Mouse (Mus musculus): ENCODE data around the gene Abhd4. TPM values are rescaled to one million over a fixed set of nuclear protein-coding genes. Genes with fewer than 3 reads are reported as not detected.

The Abhd4 gene
- polyA plus RNA-seq, 1 experiment from 2014 or later: 22.6 TPM

GRCm38 (mm10) chr14:54262622-54263021 lies 8.6 kb downstream of the Abhd4 start:
- H3K9me3 ChIP-seq (replicated peaks; ENCODE audit: control insufficient read depth, low read length): no peaks in the 10 kb centered on the region
- H3K4me2 ChIP-seq (ENCODE audit: low read depth, low read length): no peak overlapping the region
- no peak overlapping the region for H3K4me3 ChIP-seq (ENCODE audit: low read depth, low read length)
- no peak for ATAC-seq (ENCODE audit: low read depth)
- H3K36me3 ChIP-seq (ENCODE audit: control insufficient read depth, insufficient read depth): no peaks in the 10 kb centered on the region
- 78% methylated on average over 8 of the region's 8 CpGs for WGBS (ENCODE audit: insufficient replicate concordance)
- H3K9ac ChIP-seq (ENCODE audit: low read depth, low read length): no peak overlapping the region
- no peaks in the 10 kb centered on the region for H3K27me3 ChIP-seq (ENCODE audit: control insufficient read depth, insufficient read depth, low read depth, low read length)
- H3K27ac ChIP-seq (ENCODE audit: low read length): no peak overlapping the region
- peaks cover 15% of the 10 kb centered on the region for H3K4me1 ChIP-seq (ENCODE audit: control insufficient read depth, low read depth, low read length)

- ATAC-seq (ENCODE audit: low read depth): no peak
- Histone ChIP-seq H3K9ac (ENCODE audit: low read depth, low read length) (no peak overlapping the region), H3K4me2 (ENCODE audit: low read depth, low read length) (no peak overlapping the region), H3K4me3 (ENCODE audit: low read depth, low read length) (no peak overlapping the region), H3K9me3 (replicated peaks; ENCODE audit: control insufficient read depth, low read length) (no peaks in the 10 kb centered on the region), H3K36me3 (ENCODE audit: control insufficient read depth, insufficient read depth) (no peaks in the 10 kb centered on the region), H3K4me1 (ENCODE audit: control insufficient read depth, low read depth, low read length) (peaks cover 13% of the 10 kb centered on the region), H3K27ac (ENCODE audit: low read length) (no peak overlapping the region), H3K27me3 (ENCODE audit: control insufficient read depth, insufficient read depth, low read depth, low read length) (no peaks in the 10 kb centered on the region)
- WGBS (ENCODE audit: insufficient replicate concordance): 75% methylated on average over 6 of the region's 6 CpGs
These were observed 9.1 kb downstream of the Abhd4 start for GRCm38 (mm10) chr14:54263099-54263498.

GRCm38 (mm10) chr14:54264231-54264630 lies 10.2 kb downstream of the Abhd4 start:
- Histone ChIP-seq H3K4me1 (ENCODE audit: control insufficient read depth, low read depth, low read length) (peaks cover 4% of the 10 kb centered on the region), H3K27ac (ENCODE audit: low read length) (no peak overlapping the region), H3K4me2 (ENCODE audit: low read depth, low read length) (no peak overlapping the region), H3K9ac (ENCODE audit: low read depth, low read length) (no peak overlapping the region), H3K36me3 (ENCODE audit: control insufficient read depth, insufficient read depth) (no peaks in the 10 kb centered on the region), H3K9me3 (replicated peaks; ENCODE audit: control insufficient read depth, low read length) (no peaks in the 10 kb centered on the region), H3K27me3 (ENCODE audit: control insufficient read depth, insufficient read depth, low read depth, low read length) (no peaks in the 10 kb centered on the region), H3K4me3 (ENCODE audit: low read depth, low read length) (no peak overlapping the region)
- ATAC-seq (ENCODE audit: low read depth): no peak
- WGBS (ENCODE audit: insufficient replicate concordance): 82% methylated on average over 7 of the region's 7 CpGs

- H3K9ac ChIP-seq (ENCODE audit: low read depth, low read length): no peak overlapping the region
- H3K36me3 ChIP-seq (ENCODE audit: control insufficient read depth, insufficient read depth): no peaks in the 10 kb centered on the region
- no peak for ATAC-seq (ENCODE audit: low read depth)
- no peak overlapping the region for H3K4me3 ChIP-seq (ENCODE audit: low read depth, low read length)
- H3K27ac ChIP-seq (ENCODE audit: low read length): no peak overlapping the region
- 73% methylated on average over 10 of the region's 10 CpGs for WGBS (ENCODE audit: insufficient replicate concordance)
- no peaks in the 10 kb centered on the region for H3K27me3 ChIP-seq (ENCODE audit: control insufficient read depth, insufficient read depth, low read depth, low read length)
- H3K4me2 ChIP-seq (ENCODE audit: low read depth, low read length): no peak overlapping the region
- no peaks in the 10 kb centered on the region for H3K9me3 ChIP-seq (replicated peaks; ENCODE audit: control insufficient read depth, low read length)
- no peaks in the 10 kb centered on the region for H3K4me1 ChIP-seq (ENCODE audit: control insufficient read depth, low read depth, low read length)
These were observed 11.1 kb downstream of the Abhd4 start for GRCm38 (mm10) chr14:54265093-54265492.

GRCm38 (mm10) chr14:54265951-54266350 lies 12.0 kb downstream of the Abhd4 start:
- 64% methylated on average over 6 of the region's 6 CpGs for WGBS (ENCODE audit: insufficient replicate concordance)
- H3K4me3 ChIP-seq (ENCODE audit: low read depth, low read length): no peak overlapping the region
- no peaks in the 10 kb centered on the region for H3K36me3 ChIP-seq (ENCODE audit: control insufficient read depth, insufficient read depth)
- H3K4me2 ChIP-seq (ENCODE audit: low read depth, low read length): no peak overlapping the region
- no peak overlapping the region for H3K9ac ChIP-seq (ENCODE audit: low read depth, low read length)
- no peaks in the 10 kb centered on the region for H3K9me3 ChIP-seq (replicated peaks; ENCODE audit: control insufficient read depth, low read length)
- no peaks in the 10 kb centered on the region for H3K4me1 ChIP-seq (ENCODE audit: control insufficient read depth, low read depth, low read length)
- no peak overlapping the region for H3K27ac ChIP-seq (ENCODE audit: low read length)
- ATAC-seq (ENCODE audit: low read depth): no peak
- H3K27me3 ChIP-seq (ENCODE audit: control insufficient read depth, insufficient read depth, low read depth, low read length): no peaks in the 10 kb centered on the region

- ATAC-seq (ENCODE audit: low read depth): no peak
- WGBS (ENCODE audit: insufficient replicate concordance): 78% methylated on average over 10 of the region's 10 CpGs
- no peaks in the 10 kb centered on the region for H3K27me3 ChIP-seq (ENCODE audit: control insufficient read depth, insufficient read depth, low read depth, low read length)
- no peaks in the 10 kb centered on the region for H3K9me3 ChIP-seq (replicated peaks; ENCODE audit: control insufficient read depth, low read length)
- H3K4me3 ChIP-seq (ENCODE audit: low read depth, low read length): no peak overlapping the region
- H3K36me3 ChIP-seq (ENCODE audit: control insufficient read depth, insufficient read depth): no peaks in the 10 kb centered on the region
- no peaks in the 10 kb centered on the region for H3K4me1 ChIP-seq (ENCODE audit: control insufficient read depth, low read depth, low read length)
- H3K27ac ChIP-seq (ENCODE audit: low read length): no peak overlapping the region
- no peak overlapping the region for H3K4me2 ChIP-seq (ENCODE audit: low read depth, low read length)
- H3K9ac ChIP-seq (ENCODE audit: low read depth, low read length): no peak overlapping the region
These were observed 14.0 kb downstream of the Abhd4 start for GRCm38 (mm10) chr14:54267966-54268365.

- H3K9ac ChIP-seq (ENCODE audit: low read depth, low read length): no peak overlapping the region
- no peaks in the 10 kb centered on the region for H3K27me3 ChIP-seq (ENCODE audit: control insufficient read depth, insufficient read depth, low read depth, low read length)
- H3K36me3 ChIP-seq (ENCODE audit: control insufficient read depth, insufficient read depth): no peaks in the 10 kb centered on the region
- no peaks in the 10 kb centered on the region for H3K4me1 ChIP-seq (ENCODE audit: control insufficient read depth, low read depth, low read length)
- H3K4me2 ChIP-seq (ENCODE audit: low read depth, low read length): no peak overlapping the region
- no peak overlapping the region for H3K4me3 ChIP-seq (ENCODE audit: low read depth, low read length)
- ATAC-seq (ENCODE audit: low read depth): no peak
- no peak overlapping the region for H3K27ac ChIP-seq (ENCODE audit: low read length)
- no peaks in the 10 kb centered on the region for H3K9me3 ChIP-seq (replicated peaks; ENCODE audit: control insufficient read depth, low read length)
- WGBS (ENCODE audit: insufficient replicate concordance): 70% methylated on average over 3 of the region's 3 CpGs
These were observed 15.6 kb downstream of the Abhd4 start for GRCm38 (mm10) chr14:54269566-54269965.

GRCm38 (mm10) chr14:54270413-54270812 lies 16.4 kb downstream of the Abhd4 start:
- Histone ChIP-seq H3K36me3 (ENCODE audit: control insufficient read depth, insufficient read depth) (no peaks in the 10 kb centered on the region), H3K9ac (ENCODE audit: low read depth, low read length) (no peak overlapping the region), H3K9me3 (replicated peaks; ENCODE audit: control insufficient read depth, low read length) (no peaks in the 10 kb centered on the region), H3K4me3 (ENCODE audit: low read depth, low read length) (no peak overlapping the region), H3K27ac (ENCODE audit: low read length) (no peak overlapping the region), H3K4me1 (ENCODE audit: control insufficient read depth, low read depth, low read length) (no peaks in the 10 kb centered on the region), H3K4me2 (ENCODE audit: low read depth, low read length) (no peak overlapping the region), H3K27me3 (ENCODE audit: control insufficient read depth, insufficient read depth, low read depth, low read length) (no peaks in the 10 kb centered on the region)
- no peak for ATAC-seq (ENCODE audit: low read depth)
- 71% methylated on average over 3 of the region's 3 CpGs for WGBS (ENCODE audit: insufficient replicate concordance)

- Histone ChIP-seq H3K36me3 (ENCODE audit: control insufficient read depth, insufficient read depth) (no peaks in the 10 kb centered on the region), H3K9ac (ENCODE audit: low read depth, low read length) (no peak overlapping the region), H3K4me3 (ENCODE audit: low read depth, low read length) (no peak overlapping the region), H3K27ac (ENCODE audit: low read length) (no peak overlapping the region), H3K9me3 (replicated peaks; ENCODE audit: control insufficient read depth, low read length) (no peaks in the 10 kb centered on the region), H3K27me3 (ENCODE audit: control insufficient read depth, insufficient read depth, low read depth, low read length) (no peaks in the 10 kb centered on the region), H3K4me2 (ENCODE audit: low read depth, low read length) (no peak overlapping the region), H3K4me1 (ENCODE audit: control insufficient read depth, low read depth, low read length) (no peaks in the 10 kb centered on the region)
- WGBS (ENCODE audit: insufficient replicate concordance): 62% methylated on average over 3 of the region's 3 CpGs
- ATAC-seq (ENCODE audit: low read depth): no peak
These were observed 18.1 kb downstream of the Abhd4 start for GRCm38 (mm10) chr14:54271976-54272606.
